Mouse (Mus musculus) neural tube, embryonic 11.5 days (tissue): Measurements from ENCODE around the gene P3h1. TPM values are rescaled to one million over a fixed set of nuclear protein-coding genes. Genes with fewer than 3 reads are reported as not detected.

Source experiments
- ATAC-seq: fragments of 200-750 bp; cut with Nextera tagmentation; 2 replicates; pipeline ENCODE4 v1.8.0; 2017; ENCODE audit warnings: moderate number of reproducible peaks, mild to moderate bottlenecking, moderate TSS enrichment, moderate library complexity; ENCODE audit not compliant: insufficient read depth, low FRiP score, low TSS enrichment
- DNase-seq: peaks from one replicate; pipeline ENCODE4 v3.0.0-alpha.2; 2015; ENCODE audit warnings: low spot score
- H3K27ac ChIP-seq: fragments of 300-500 bp; sonication (generic); 2 replicates; pipeline ENCODE4 v1.5.1; 2014; ENCODE audit warnings: low read depth, mild to moderate bottlenecking, low read length
- H3K27me3 ChIP-seq: fragments of 300-500 bp; sonication (generic); 2 replicates; pipeline ENCODE4 v1.6.1; 2014; ENCODE audit warnings: mild to moderate bottlenecking, low read length, mixed read lengths; ENCODE audit not compliant: control insufficient read depth, insufficient read depth
- H3K36me3 ChIP-seq: fragments of 300-500 bp; sonication (generic); 2 replicates; pipeline ENCODE4 v1.6.1; 2014; ENCODE audit warnings: mild to moderate bottlenecking, low read length, moderate library complexity, mixed read lengths; ENCODE audit not compliant: control insufficient read depth, insufficient read depth
- H3K4me1 ChIP-seq: fragments of 300-500 bp; sonication (generic); 2 replicates; pipeline ENCODE4 v1.6.1; 2014; ENCODE audit warnings: low read length, mixed read lengths; ENCODE audit not compliant: control insufficient read depth, insufficient read depth
- H3K4me2 ChIP-seq: fragments of 300-500 bp; sonication (generic); 2 replicates; pipeline ENCODE4 v1.6.1; 2014; ENCODE audit warnings: low read depth, mild to moderate bottlenecking, moderate library complexity
- H3K4me3 ChIP-seq: fragments of 300-500 bp; sonication (generic); 2 replicates; pipeline ENCODE4 v1.5.1; 2014; ENCODE audit warnings: low read depth, low read length
- H3K9ac ChIP-seq: fragments of 300-500 bp; sonication (generic); 2 replicates; pipeline ENCODE4 v1.6.1; 2014; ENCODE audit warnings: mild to moderate bottlenecking, low read length
- H3K9me3 ChIP-seq: fragments of 300-500 bp; sonication (generic); 2 replicates; pipeline ENCODE4 v1.6.1; 2016; ENCODE audit warnings: low read length; ENCODE audit not compliant: control insufficient read depth
- WGBS: fragments of 180-500 bp; shearing (Covaris S2); extraction: QIAGEN DNeasy Blood & Tissue Kit; methylation state at CpG from one replicate; pipeline ENCODE4 v1.1.7; 2014; 5-methylcytosine and 5-hydroxymethylcytosine counted together
- polyA plus RNA-seq: library from polyadenylated mRNA; unstranded; fragments of >200 nt; fragmentation: Nextera tagmentation; extraction: Ambion mirVana; gene quantifications from 2 replicates; pipeline ENCODE4 v1.2.1, GENCODE M21; 2014

P3h1 gene
- polyA plus RNA-seq, 1 experiment from 2014 or later: 21.3 TPM

GRCm38 (mm10) chr4:119224534-119224933 lies 8.2 kb upstream of the P3h1 start:
- Histone ChIP-seq H3K4me3 (no peak overlapping the region), H3K27me3 (no peaks in the 10 kb centered on the region), H3K9ac (no peak overlapping the region), H3K4me2 (no peak overlapping the region), H3K4me1 (no peaks in the 10 kb centered on the region), H3K36me3 (peaks cover 18% of the 10 kb centered on the region), H3K9me3 (no peaks in the 10 kb centered on the region), H3K27ac (no peak overlapping the region)
- ATAC-seq (no peak), DNase-seq (no peak)
- 91% methylated on average over 3 of the region's 3 CpGs for WGBS

- ATAC-seq: no peak
- WGBS: 90% methylated on average over 9 of the region's 9 CpGs
These were observed 7.0 kb upstream of the P3h1 start for GRCm38 (mm10) chr4:119225719-119226118.

GRCm38 (mm10) chr4:119226751-119227150 lies 6.0 kb upstream of the P3h1 start:
- WGBS: 92% methylated on average over 11 of the region's 11 CpGs

More at GRCm38 (mm10) chr4:119225719-119226118, 7.0 kb upstream of the P3h1 start:
- Histone ChIP-seq H3K4me3 (no peak overlapping the region), H3K4me1 (no peaks in the 10 kb centered on the region), H3K27me3 (no peaks in the 10 kb centered on the region), H3K4me2 (no peak overlapping the region), H3K9me3 (no peaks in the 10 kb centered on the region), H3K27ac (no peak overlapping the region), H3K36me3 (peaks cover 18% of the 10 kb centered on the region), H3K9ac (no peak overlapping the region)
- DNase-seq: no peak

GRCm38 (mm10) chr4:119233256-119233901 lies 664 bp downstream of the P3h1 start:
- Histone ChIP-seq H3K27me3 (no peaks in the 10 kb centered on the region), H3K4me2 (peak overlapping the region; percentile 87), H3K9ac (peak overlapping the region; percentile 73), H3K4me3 (peak overlapping the region; percentile 90), H3K4me1 (no peaks in the 10 kb centered on the region), H3K9me3 (no peaks in the 10 kb centered on the region), H3K27ac (no peak overlapping the region), H3K36me3 (no peaks in the 10 kb centered on the region; the same call in 1 of the 2 replicates)
- DNase-seq: peak; percentile 73
- under 1% methylated on average over 36 of the region's 36 CpGs for WGBS
- ATAC-seq: peak; percentile 10; the same call in 1 of the 2 replicates

More at GRCm38 (mm10) chr4:119226751-119227150, 6.0 kb upstream of the P3h1 start:
- H3K36me3 ChIP-seq: peaks cover 18% of the 10 kb centered on the region
- H3K4me2 ChIP-seq: no peak overlapping the region
- ATAC-seq (no peak), DNase-seq (no peak)
- no peaks in the 10 kb centered on the region for H3K27me3 ChIP-seq
- H3K4me3 ChIP-seq: no peak overlapping the region
- no peaks in the 10 kb centered on the region for H3K9me3 ChIP-seq
- no peak overlapping the region for H3K9ac ChIP-seq
- H3K4me1 ChIP-seq: no peaks in the 10 kb centered on the region
- H3K27ac ChIP-seq: no peak overlapping the region

- Histone ChIP-seq H3K4me2 (peak overlapping the region; percentile 87), H3K27ac (no peak overlapping the region), H3K4me3 (no peak overlapping the region), H3K27me3 (no peaks in the 10 kb centered on the region), H3K36me3 (no peaks in the 10 kb centered on the region; the same call in 1 of the 2 replicates), H3K9me3 (no peaks in the 10 kb centered on the region), H3K4me1 (no peaks in the 10 kb centered on the region), H3K9ac (no peak overlapping the region)
- WGBS: 76% methylated on average over 3 of the region's 3 CpGs
- ATAC-seq (no peak), DNase-seq (no peak)
These were observed 1.6 kb downstream of the P3h1 start for GRCm38 (mm10) chr4:119234348-119234747.

- H3K4me2 ChIP-seq: no peak overlapping the region
- no peaks in the 10 kb centered on the region for H3K4me1 ChIP-seq
- H3K9me3 ChIP-seq: no peaks in the 10 kb centered on the region
- H3K27ac ChIP-seq: no peak overlapping the region
- ATAC-seq (no peak), DNase-seq (no peak)
- no peak overlapping the region for H3K4me3 ChIP-seq
- peaks cover 5% of the 10 kb centered on the region; the same call in 1 of the 2 replicates for H3K36me3 ChIP-seq
- no peaks in the 10 kb centered on the region for H3K27me3 ChIP-seq
- 80% methylated on average over 3 of the region's 3 CpGs for WGBS
- H3K9ac ChIP-seq: no peak overlapping the region
These were observed 5.9 kb downstream of the P3h1 start for GRCm38 (mm10) chr4:119238661-119239060.

- Histone ChIP-seq H3K27me3 (no peaks in the 10 kb centered on the region), H3K9ac (peak overlapping the region; percentile 46), H3K9me3 (no peaks in the 10 kb centered on the region), H3K4me3 (no peak overlapping the region), H3K36me3 (peaks cover 5% of the 10 kb centered on the region; the same call in 1 of the 2 replicates), H3K27ac (no peak overlapping the region), H3K4me2 (no peak overlapping the region), H3K4me1 (no peaks in the 10 kb centered on the region)
- WGBS: 48% methylated on average over 12 of the region's 12 CpGs
- ATAC-seq (peak; percentile 51; the same call in 1 of the 2 replicates), DNase-seq (peak; percentile 52)
These were observed 6.5 kb downstream of the P3h1 start for GRCm38 (mm10) chr4:119239181-119239682.

GRCm38 (mm10) chr4:119241664-119242063 lies 8.9 kb downstream of the P3h1 start:
- H3K36me3 ChIP-seq: peaks cover 5% of the 10 kb centered on the region
- DNase-seq (no peak), ATAC-seq (no peak)
- no peak overlapping the region for H3K9ac ChIP-seq
- H3K4me3 ChIP-seq: no peak overlapping the region
- H3K4me1 ChIP-seq: no peaks in the 10 kb centered on the region
- H3K27ac ChIP-seq: no peak overlapping the region
- H3K27me3 ChIP-seq: no peaks in the 10 kb centered on the region
- WGBS: 87% methylated on average over 14 of the region's 14 CpGs
- H3K4me2 ChIP-seq: no peak overlapping the region
- no peaks in the 10 kb centered on the region for H3K9me3 ChIP-seq

- 90% methylated on average over 12 of the region's 12 CpGs for WGBS
- ATAC-seq (no peak), DNase-seq (no peak)
- no peaks in the 10 kb centered on the region for H3K27me3 ChIP-seq
- H3K36me3 ChIP-seq: peaks cover 5% of the 10 kb centered on the region
- H3K27ac ChIP-seq: no peak overlapping the region
- no peak overlapping the region for H3K4me3 ChIP-seq
- H3K9ac ChIP-seq: no peak overlapping the region
- peaks cover 2% of the 10 kb centered on the region; the same call in 1 of the 2 replicates for H3K4me1 ChIP-seq
- no peaks in the 10 kb centered on the region for H3K9me3 ChIP-seq
- H3K4me2 ChIP-seq: no peak overlapping the region
These were observed 9.9 kb downstream of the P3h1 start for GRCm38 (mm10) chr4:119242571-119242970.
